Mouse (Mus musculus) hindbrain, embryonic 11.5 days (tissue): ENCODE data around the gene 1810010H24Rik. TPM values are rescaled to one million over a fixed set of nuclear protein-coding genes. Genes with fewer than 3 reads are reported as not detected.
"Not testable (repeated sequence)": the region's sequence is repeated elsewhere in the genome, so short reads cannot be mapped to it uniquely, and the experiment has no call there.

ENCODE experiments used
- ATAC-seq: fragments of 200-750 bp; cut with Nextera tagmentation; 2 replicates; pipeline ENCODE4 v1.8.0; 2017; ENCODE audit warnings: mild to moderate bottlenecking, moderate TSS enrichment, moderate library complexity; ENCODE audit not compliant: low FRiP score
- DNase-seq: peaks from one replicate; pipeline ENCODE4 v3.0.0-alpha.2; 2015; ENCODE audit warnings: low spot score
- H3K27ac ChIP-seq: fragments of 300-500 bp; sonication (generic); 2 replicates; pipeline ENCODE4 v1.5.1; 2014; ENCODE audit warnings: mild to moderate bottlenecking, low read depth, low read length
- H3K27me3 ChIP-seq: fragments of 300-500 bp; sonication (generic); 2 replicates; pipeline ENCODE4 v1.6.1; 2014; ENCODE audit warnings: mild to moderate bottlenecking, low read length, moderate library complexity, mixed read lengths; ENCODE audit not compliant: control insufficient read depth, insufficient read depth
- H3K36me3 ChIP-seq: fragments of 300-500 bp; sonication (generic); 2 replicates; pipeline ENCODE4 v1.6.1; 2014; ENCODE audit warnings: mild to moderate bottlenecking, low read length, moderate library complexity, mixed read lengths; ENCODE audit not compliant: control insufficient read depth, insufficient read depth
- H3K4me1 ChIP-seq: fragments of 300-500 bp; sonication (generic); replicated peaks from 2 replicates; pipeline ENCODE4 v1.6.1; 2014; ENCODE audit warnings: low read length, mixed read lengths; ENCODE audit not compliant: control insufficient read depth, insufficient read depth
- H3K4me2 ChIP-seq: fragments of 300-500 bp; sonication (generic); replicated peaks from 2 replicates; pipeline ENCODE4 v1.6.1; 2014; ENCODE audit warnings: mild to moderate bottlenecking, low read depth, low read length
- H3K4me3 ChIP-seq: fragments of 300-500 bp; sonication (generic); 2 replicates; pipeline ENCODE4 v1.5.1; 2014; ENCODE audit warnings: low read depth, low read length
- H3K9ac ChIP-seq: fragments of 300-500 bp; sonication (generic); 2 replicates; pipeline ENCODE4 v1.6.1; 2014; ENCODE audit warnings: low read depth, low read length
- H3K9me3 ChIP-seq: fragments of 300-500 bp; sonication (generic); 2 replicates; pipeline ENCODE4 v1.6.1; 2016; ENCODE audit warnings: low read length; ENCODE audit not compliant: control insufficient read depth
- WGBS: fragments of 180-500 bp; shearing (Covaris S2); extraction: QIAGEN DNeasy Blood & Tissue Kit; methylation state at CpG from one replicate; pipeline ENCODE4 v1.1.7; 2014; 5-methylcytosine and 5-hydroxymethylcytosine counted together
- polyA plus RNA-seq: library from polyadenylated mRNA; unstranded; fragments of >200 nt; fragmentation: Nextera tagmentation; extraction: Ambion mirVana; gene quantifications from 2 replicates; pipeline ENCODE4 v1.2.1, GENCODE M21; 2014

The 1810010H24Rik gene
- 2.7 and 3.3 TPM in 2 replicates for polyA plus RNA-seq

- Histone ChIP-seq H3K9me3 (no peaks in the 10 kb centered on the region), H3K4me2 (peak within 1 kb of the TSS; percentile 59), H3K4me3 (peak within 1 kb of the TSS; percentile 36), H3K27me3 (no peaks in the 10 kb centered on the region), H3K9ac (peak within 1 kb of the TSS; percentile 29), H3K36me3 (no peaks in the 10 kb centered on the region), H3K4me1 (peaks cover 7% of the 10 kb centered on the region; the same call in 1 of the 2 replicates), H3K27ac (peak within 1 kb of the TSS; percentile 43; the same call in 1 of the 2 replicates)
- 0 out of 2 replicates have a peak, but pooled peaks have one; percentile 37 for ATAC-seq
- DNase-seq: peak; percentile 61
- WGBS: under 1% methylated on average over 45 of the region's 45 CpGs
Observed at GRCm38 (mm10) chr11:107025411-107026321, at the start of gene 1810010H24Rik. Gene 1810010H24Rik (plus strand): TSS chr11:107025681.

GRCm38 (mm10) chr11:106976194-106976593 lies 49.3 kb upstream of the 1810010H24Rik start:
- no peaks in the 10 kb centered on the region for H3K9me3 ChIP-seq
- no peaks in the 10 kb centered on the region for H3K36me3 ChIP-seq
- no peak for ATAC-seq
- no peak overlapping the region for H3K27ac ChIP-seq
- H3K27me3 ChIP-seq: no peaks in the 10 kb centered on the region
- H3K4me2 ChIP-seq: no peak overlapping the region
- DNase-seq: no peak
- H3K4me1 ChIP-seq: no peaks in the 10 kb centered on the region
- 76% methylated on average over 8 of the region's 8 CpGs for WGBS
- no peak overlapping the region for H3K4me3 ChIP-seq
- H3K9ac ChIP-seq: no peak overlapping the region

GRCm38 (mm10) chr11:106980455-106980854 lies 45.0 kb upstream of the 1810010H24Rik start:
- no peaks in the 10 kb centered on the region for H3K9me3 ChIP-seq
- no peak overlapping the region for H3K4me2 ChIP-seq
- H3K9ac ChIP-seq: no peak overlapping the region
- no peak overlapping the region for H3K27ac ChIP-seq
- H3K36me3 ChIP-seq: no peaks in the 10 kb centered on the region
- ATAC-seq (no peak), DNase-seq (peak; percentile 85)
- H3K4me1 ChIP-seq: no peaks in the 10 kb centered on the region
- no peaks in the 10 kb centered on the region for H3K27me3 ChIP-seq
- H3K4me3 ChIP-seq: no peak overlapping the region
- WGBS: 30% methylated on average over 7 of the region's 7 CpGs

GRCm38 (mm10) chr11:106981787-106982186 lies 43.7 kb upstream of the 1810010H24Rik start:
- Histone ChIP-seq H3K27me3 (no peaks in the 10 kb centered on the region), H3K9me3 (no peaks in the 10 kb centered on the region), H3K27ac (no peak overlapping the region), H3K36me3 (no peaks in the 10 kb centered on the region), H3K4me1 (no peaks in the 10 kb centered on the region), H3K4me2 (no peak overlapping the region), H3K9ac (no peak overlapping the region), H3K4me3 (no peak overlapping the region)
- no peak for DNase-seq
- 55% methylated on average over 1 of the region's 1 CpGs for WGBS
- ATAC-seq: no peak

- ATAC-seq (no peak), DNase-seq (no peak)
- Histone ChIP-seq H3K4me3 (no peak overlapping the region), H3K4me2 (no peak overlapping the region), H3K27me3 (no peaks in the 10 kb centered on the region), H3K9me3 (no peaks in the 10 kb centered on the region), H3K9ac (no peak overlapping the region), H3K4me1 (no peaks in the 10 kb centered on the region), H3K36me3 (no peaks in the 10 kb centered on the region), H3K27ac (no peak overlapping the region)
- 62% methylated on average over 5 of the region's 5 CpGs for WGBS
Observed at GRCm38 (mm10) chr11:106982351-106982750, 43.1 kb upstream of the 1810010H24Rik start.

GRCm38 (mm10) chr11:106985979-106986604 lies 39.4 kb upstream of the 1810010H24Rik start:
- H3K36me3 ChIP-seq, ATAC-seq, H3K4me1 ChIP-seq, H3K4me3 ChIP-seq, H3K27me3 ChIP-seq, H3K27ac ChIP-seq, DNase-seq, H3K9ac ChIP-seq, H3K4me2 ChIP-seq, H3K9me3 ChIP-seq: not testable (repeated sequence)
- WGBS: 91% methylated on average over 9 of the region's 9 CpGs

GRCm38 (mm10) chr11:106987384-106987783 lies 38.1 kb upstream of the 1810010H24Rik start:
- WGBS: 94% methylated on average over 2 of the region's 2 CpGs
- no peak for ATAC-seq
- Histone ChIP-seq H3K4me1 (no peaks in the 10 kb centered on the region), H3K4me2 (no peak overlapping the region), H3K9me3 (no peaks in the 10 kb centered on the region), H3K4me3 (no peak overlapping the region), H3K27me3 (no peaks in the 10 kb centered on the region), H3K36me3 (peaks cover 6% of the 10 kb centered on the region; the same call in 1 of the 2 replicates), H3K9ac (no peak overlapping the region), H3K27ac (no peak overlapping the region)
- DNase-seq: no peak

- no peak overlapping the region for H3K4me3 ChIP-seq
- WGBS: 87% methylated on average over 3 of the region's 3 CpGs
- no peak overlapping the region for H3K9ac ChIP-seq
- DNase-seq (no peak), ATAC-seq (no peak)
- no peaks in the 10 kb centered on the region for H3K27me3 ChIP-seq
- H3K4me2 ChIP-seq: no peak overlapping the region
- peaks cover 6% of the 10 kb centered on the region; the same call in 1 of the 2 replicates for H3K36me3 ChIP-seq
- no peaks in the 10 kb centered on the region; the same call in none of the 2 replicates for H3K4me1 ChIP-seq
- no peak overlapping the region for H3K27ac ChIP-seq
- no peaks in the 10 kb centered on the region for H3K9me3 ChIP-seq
Observed at GRCm38 (mm10) chr11:106994246-106995085, 31.0 kb upstream of the 1810010H24Rik start.
